Mouse (Mus musculus): ENCODE data around the gene E030018B13Rik. TPM values are rescaled to one million over a fixed set of nuclear protein-coding genes. Genes with fewer than 3 reads are reported as not detected.
A peak's percentile ranks its signal among the peaks of the same experiment; 100 is the strongest.

E030018B13Rik gene
- polyA plus RNA-seq, 1 experiment from 2014 or later: not detected

DNA sequence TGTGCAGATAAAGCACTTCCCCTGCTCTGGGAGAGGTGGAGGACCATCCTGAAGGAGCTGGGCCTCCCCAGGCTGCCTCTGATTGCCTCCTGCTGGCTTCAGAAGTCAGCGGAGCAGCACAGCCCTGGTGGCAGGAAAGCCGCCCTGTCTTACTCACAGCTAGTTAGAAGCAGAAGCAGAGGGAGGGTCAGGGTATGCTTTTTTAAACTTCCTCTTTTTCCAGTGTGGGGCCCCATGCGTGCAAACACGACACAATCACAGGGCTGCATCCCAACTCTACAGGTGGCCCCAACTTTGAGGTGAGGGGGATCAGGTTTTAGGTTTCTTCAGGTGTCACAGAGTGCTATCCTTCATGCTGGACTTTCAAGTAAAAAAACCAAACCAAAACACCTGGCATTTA is 5.7 kb upstream of the E030018B13Rik start:
- Histone ChIP-seq H3K4me1 (peaks cover 82% of the 10 kb centered on the region), H3K4me3 (no peak overlapping the region), H3K9me3 (replicated peaks) (no peaks in the 10 kb centered on the region), H3K9ac (no peak overlapping the region), H3K27ac (no peak overlapping the region), H3K36me3 (no peaks in the 10 kb centered on the region), H3K4me2 (no peak overlapping the region), H3K27me3 (replicated peaks) (no peaks in the 10 kb centered on the region)
- ATAC-seq: no peak
- 13% methylated on average over 4 of the region's 4 CpGs for WGBS (ENCODE audit: insufficient replicate concordance)

- Histone ChIP-seq H3K9me3 (replicated peaks) (no peaks in the 10 kb centered on the region), H3K9ac (no peak overlapping the region), H3K4me3 (no peak overlapping the region), H3K27ac (no peak overlapping the region), H3K27me3 (replicated peaks) (no peaks in the 10 kb centered on the region), H3K36me3 (no peaks in the 10 kb centered on the region), H3K4me2 (no peak overlapping the region; the same call in 1 of the 2 replicates), H3K4me1 (peaks cover 82% of the 10 kb centered on the region)
- ATAC-seq: peak; percentile 22; the same call in 1 of the 2 replicates
- WGBS (ENCODE audit: insufficient replicate concordance): 49% methylated on average over 8 of the region's 8 CpGs
Measured at GRCm38 (mm10) chr7:63911383-63912233, 5.0 kb upstream of the E030018B13Rik start.

DNA sequence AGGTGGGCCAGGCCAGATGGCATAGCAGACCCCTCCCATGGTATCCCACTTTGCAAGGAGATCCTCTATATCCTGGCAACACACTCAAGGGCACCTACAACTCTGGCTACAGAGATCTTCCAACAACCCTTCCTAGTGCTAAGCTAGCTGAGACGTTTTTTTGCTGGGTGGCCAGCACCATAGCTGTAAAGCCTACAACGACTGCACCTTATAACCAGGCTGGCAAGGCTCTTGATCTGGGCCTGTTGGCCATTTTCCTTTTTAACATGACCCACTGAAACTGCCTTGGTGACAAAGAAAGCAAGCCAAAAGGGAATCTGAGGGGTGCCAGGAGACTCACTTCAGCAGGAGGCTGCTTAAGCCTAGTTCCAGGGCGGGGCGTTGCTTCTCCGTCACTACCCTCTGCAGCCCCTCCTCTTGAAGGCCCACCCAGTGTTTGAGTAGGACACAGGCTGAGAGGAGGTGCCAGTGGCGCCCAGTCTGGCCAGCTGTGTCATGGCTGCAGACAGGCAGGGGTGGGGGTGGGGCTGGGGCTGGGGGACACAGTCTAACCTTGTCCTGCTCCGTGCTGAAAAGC is 4.3 kb upstream of the E030018B13Rik start:
- peak overlapping the region; percentile 28; the same call in 1 of the 2 replicates for H3K27ac ChIP-seq
- no peaks in the 10 kb centered on the region for H3K9me3 ChIP-seq (replicated peaks)
- WGBS (ENCODE audit: insufficient replicate concordance): 46% methylated on average over 7 of the region's 7 CpGs
- H3K36me3 ChIP-seq: peaks cover 3% of the 10 kb centered on the region; the same call in 1 of the 2 replicates
- no peaks in the 10 kb centered on the region for H3K27me3 ChIP-seq (replicated peaks)
- no peak overlapping the region for H3K9ac ChIP-seq
- peaks cover 87% of the 10 kb centered on the region for H3K4me1 ChIP-seq
- H3K4me3 ChIP-seq: no peak overlapping the region
- no peak overlapping the region for H3K4me2 ChIP-seq
- ATAC-seq: peak; percentile 40; the same call in 1 of the 2 replicates

DNA sequence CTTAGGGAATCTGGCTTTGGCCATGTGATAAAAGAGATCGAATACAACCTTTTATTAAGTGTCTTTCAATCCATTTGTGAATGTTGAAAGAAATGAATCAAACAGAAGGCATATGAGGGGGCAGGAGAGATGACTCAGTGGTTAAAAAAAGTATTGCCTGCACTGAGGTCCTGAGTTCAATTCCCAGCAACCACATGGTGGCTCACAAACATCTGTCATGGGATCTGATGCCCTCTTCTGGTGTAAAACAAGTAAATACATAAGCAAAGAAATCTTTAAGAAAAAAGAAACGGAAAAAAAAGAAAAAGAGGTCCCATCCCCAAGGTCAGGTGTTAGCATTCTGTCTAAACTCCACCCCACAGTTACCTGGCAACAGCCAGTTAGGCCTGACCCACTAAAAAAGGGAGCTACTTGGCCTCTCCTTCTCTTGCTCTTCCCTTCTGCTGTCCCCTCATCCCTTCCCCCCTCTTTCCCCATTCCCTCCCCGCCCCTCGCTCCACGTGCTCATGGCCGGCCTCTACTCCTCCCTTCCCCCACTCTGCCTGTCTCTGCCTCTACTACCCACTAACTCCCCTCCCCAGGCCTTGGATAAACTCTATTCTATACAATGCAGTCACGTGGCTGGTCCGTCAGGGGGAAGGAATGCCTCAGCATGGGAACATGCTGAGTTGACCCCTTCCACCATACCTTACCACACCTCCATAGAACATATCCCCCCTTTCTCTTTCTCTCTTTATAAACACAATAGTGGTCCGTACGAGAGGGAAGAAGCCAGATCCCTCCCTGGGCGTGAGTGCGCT is 3.5 kb upstream of the E030018B13Rik start:
- H3K9ac ChIP-seq: no peak overlapping the region
- H3K4me1 ChIP-seq: peaks cover 90% of the 10 kb centered on the region
- no peaks in the 10 kb centered on the region for H3K27me3 ChIP-seq (replicated peaks)
- no peak overlapping the region for H3K27ac ChIP-seq
- no peak overlapping the region for H3K4me3 ChIP-seq
- no peak for ATAC-seq
- H3K4me2 ChIP-seq: no peak overlapping the region
- peaks cover 8% of the 10 kb centered on the region; the same call in 1 of the 2 replicates for H3K36me3 ChIP-seq
- 71% methylated on average over 12 of the region's 12 CpGs for WGBS (ENCODE audit: insufficient replicate concordance)
- H3K9me3 ChIP-seq (replicated peaks): no peaks in the 10 kb centered on the region

- 57% methylated on average over 10 of the region's 10 CpGs for WGBS (ENCODE audit: insufficient replicate concordance)
- H3K4me2 ChIP-seq: no peak overlapping the region
- H3K27me3 ChIP-seq (replicated peaks): no peaks in the 10 kb centered on the region
- ATAC-seq: no peak
- H3K36me3 ChIP-seq: peaks cover 8% of the 10 kb centered on the region; the same call in 1 of the 2 replicates
- H3K9ac ChIP-seq: no peak overlapping the region
- H3K9me3 ChIP-seq (replicated peaks): no peaks in the 10 kb centered on the region
- H3K27ac ChIP-seq: no peak overlapping the region
- peaks cover 90% of the 10 kb centered on the region for H3K4me1 ChIP-seq
- H3K4me3 ChIP-seq: no peak overlapping the region
Measured at GRCm38 (mm10) chr7:63913724-63914692, 2.6 kb upstream of the E030018B13Rik start.

DNA sequence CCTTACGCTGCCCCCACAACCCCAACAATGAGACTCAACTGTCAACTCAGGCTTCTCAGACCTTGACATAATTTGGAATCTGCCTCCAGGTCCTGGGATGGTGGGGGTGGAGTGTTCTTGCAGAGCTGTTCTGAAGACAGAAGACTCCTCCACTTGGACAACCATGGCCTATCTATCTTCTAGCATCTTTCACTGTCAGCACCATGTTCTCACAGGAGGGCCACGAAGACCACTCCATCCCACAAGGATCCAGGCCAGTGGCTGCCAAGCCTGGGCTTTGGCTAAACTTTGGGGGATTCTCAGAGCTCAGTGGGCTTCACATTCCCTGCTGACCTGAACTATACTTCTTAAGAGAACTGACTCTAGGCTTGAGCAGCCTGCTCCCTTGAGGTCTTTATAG is 1.8 kb upstream of the E030018B13Rik start:
- Histone ChIP-seq H3K4me1 (peaks cover 90% of the 10 kb centered on the region), H3K4me2 (no peak overlapping the region), H3K27ac (no peak overlapping the region), H3K27me3 (replicated peaks) (no peaks in the 10 kb centered on the region), H3K9me3 (replicated peaks) (no peaks in the 10 kb centered on the region), H3K9ac (no peak overlapping the region), H3K36me3 (peaks cover 8% of the 10 kb centered on the region; the same call in 1 of the 2 replicates), H3K4me3 (no peak overlapping the region)
- 83% methylated on average over 2 of the region's 2 CpGs for WGBS (ENCODE audit: insufficient replicate concordance)
- no peak for ATAC-seq

DNA sequence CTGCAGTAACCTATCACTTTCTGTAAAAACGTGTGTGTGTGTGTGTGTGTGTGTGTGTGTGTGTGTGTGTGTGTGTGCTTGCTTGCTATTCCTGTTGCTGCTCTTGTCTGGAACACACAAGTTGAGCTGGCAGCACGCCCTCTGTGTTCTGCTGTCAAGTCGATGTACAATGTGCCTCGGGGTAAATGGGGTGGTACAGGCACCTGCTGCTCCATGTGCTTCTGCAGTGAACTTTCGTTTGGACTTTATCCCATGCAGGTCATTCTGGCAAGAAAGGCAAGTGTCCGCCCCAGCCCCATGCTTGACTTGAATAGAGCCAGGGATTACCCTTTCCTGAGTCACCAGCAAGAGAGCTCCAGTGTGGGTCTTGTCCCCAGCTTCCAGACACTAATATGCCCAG is 1.0 kb downstream of the E030018B13Rik start:
- no peak for ATAC-seq
- no peak overlapping the region for H3K27ac ChIP-seq
- no peak overlapping the region for H3K4me3 ChIP-seq
- 77% methylated on average over 6 of the region's 6 CpGs for WGBS (ENCODE audit: insufficient replicate concordance)
- no peak overlapping the region for H3K9ac ChIP-seq
- H3K4me2 ChIP-seq: no peak overlapping the region
- H3K27me3 ChIP-seq (replicated peaks): no peaks in the 10 kb centered on the region
- peaks cover 13% of the 10 kb centered on the region; the same call in 1 of the 2 replicates for H3K36me3 ChIP-seq
- H3K4me1 ChIP-seq: peaks cover 90% of the 10 kb centered on the region
- H3K9me3 ChIP-seq (replicated peaks): no peaks in the 10 kb centered on the region

DNA sequence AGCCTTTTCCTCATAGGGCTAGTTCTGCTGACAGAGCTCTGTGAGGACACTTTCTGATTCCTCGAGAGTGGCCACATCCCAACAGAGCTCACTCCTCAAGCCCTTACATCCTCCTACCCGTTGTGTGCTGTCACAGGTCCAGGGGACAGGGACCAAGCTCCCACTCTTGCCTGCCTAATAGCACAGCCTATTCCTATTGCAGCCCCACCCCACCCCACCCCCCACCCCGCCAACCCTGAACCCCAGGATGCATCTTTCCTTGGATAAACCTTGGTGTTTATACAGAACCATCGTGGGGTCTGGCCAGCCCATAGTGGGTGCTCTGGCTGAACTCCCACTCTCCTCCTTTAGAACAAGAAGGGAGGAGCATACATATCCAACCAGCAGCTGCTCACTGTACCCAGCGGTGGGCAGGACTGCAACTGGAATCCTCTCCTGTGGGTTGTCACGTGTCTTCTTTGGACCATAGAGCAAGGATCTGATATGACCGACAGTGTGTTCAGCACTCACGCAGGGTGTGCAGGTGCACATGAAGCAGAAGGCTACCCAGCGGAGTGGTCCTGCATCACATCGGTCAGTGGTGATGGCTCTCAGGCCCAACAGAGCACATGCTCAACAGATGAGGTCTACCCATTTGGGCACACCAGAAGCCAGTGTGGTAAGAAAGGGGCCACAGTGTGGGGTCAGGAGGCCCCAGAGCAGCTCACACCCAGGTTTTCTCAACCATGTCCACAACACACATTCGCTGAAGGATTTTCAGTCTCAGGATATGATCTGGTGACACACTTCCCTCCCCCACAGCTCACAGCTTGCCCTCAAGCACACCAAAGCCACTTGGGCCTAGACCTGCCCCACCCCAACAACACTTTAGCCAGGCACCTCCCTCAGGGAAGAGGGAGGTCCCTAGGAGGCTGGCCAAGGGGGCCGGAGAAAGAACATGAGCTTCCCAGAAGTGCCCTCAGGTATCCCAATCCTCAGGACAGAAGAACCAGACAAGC is 2.4 kb downstream of the E030018B13Rik start:
- no peak for ATAC-seq
- Histone ChIP-seq H3K9ac (0 out of 2 replicates have a peak overlapping the region, but pooled peaks have one; percentile 9), H3K27ac (no peak overlapping the region), H3K36me3 (peaks cover 13% of the 10 kb centered on the region; the same call in 1 of the 2 replicates), H3K9me3 (replicated peaks) (no peaks in the 10 kb centered on the region), H3K4me1 (peaks cover 89% of the 10 kb centered on the region), H3K4me2 (no peak overlapping the region), H3K27me3 (replicated peaks) (no peaks in the 10 kb centered on the region), H3K4me3 (no peak overlapping the region)
- WGBS (ENCODE audit: insufficient replicate concordance): 75% methylated on average over 12 of the region's 12 CpGs

GRCm38 (mm10) chr7:63921909-63922562 is 5.4 kb downstream of the E030018B13Rik start:
- H3K4me1 ChIP-seq: peaks cover 97% of the 10 kb centered on the region

GRCm38 (mm10) chr7:63922571-63922970 is 5.9 kb downstream of the E030018B13Rik start:
- H3K9ac ChIP-seq: no peak overlapping the region
- H3K4me1 ChIP-seq: peaks cover 97% of the 10 kb centered on the region
- 37% methylated on average over 2 of the region's 2 CpGs for WGBS (ENCODE audit: insufficient replicate concordance)
- H3K27me3 ChIP-seq (replicated peaks): no peaks in the 10 kb centered on the region
- peaks cover 8% of the 10 kb centered on the region; the same call in 1 of the 2 replicates for H3K36me3 ChIP-seq
- no peaks in the 10 kb centered on the region for H3K9me3 ChIP-seq (replicated peaks)
- no peak overlapping the region for H3K4me3 ChIP-seq
- ATAC-seq: no peak; the same call in 1 of the 2 replicates
- H3K4me2 ChIP-seq: no peak overlapping the region
- H3K27ac ChIP-seq: no peak overlapping the region

More at GRCm38 (mm10) chr7:63921909-63922562, 5.4 kb downstream of the E030018B13Rik start:
- Histone ChIP-seq H3K9me3 (replicated peaks) (no peaks in the 10 kb centered on the region), H3K4me3 (no peak overlapping the region), H3K4me2 (no peak overlapping the region), H3K36me3 (peaks cover 13% of the 10 kb centered on the region; the same call in 1 of the 2 replicates), H3K27ac (no peak overlapping the region), H3K27me3 (replicated peaks) (no peaks in the 10 kb centered on the region), H3K9ac (no peak overlapping the region)
- WGBS (ENCODE audit: insufficient replicate concordance): 57% methylated on average over 8 of the region's 8 CpGs
- ATAC-seq: no peak

Data from liver, embryonic 12.5 days (tissue).